Mouse (Mus musculus) heart, postnatal 0 days (tissue): ENCODE results near the gene Kbtbd3. TPM values are rescaled to one million over a fixed set of nuclear protein-coding genes. Genes with fewer than 3 reads are reported as not detected.

ENCODE experiments used
- ATAC-seq: fragments of 200-750 bp; cut with Nextera tagmentation; 2 replicates; pipeline ENCODE4 v1.8.0; 2017; ENCODE audit warnings: low read depth, moderate number of reproducible peaks, moderate library complexity; ENCODE audit not compliant: insufficient read depth
- DNase-seq: peaks from one replicate; pipeline ENCODE4 v3.0.0-alpha.2; 2016; ENCODE audit warnings: low spot score
- H3K27ac ChIP-seq: fragments of 300-500 bp; sonication (generic); 2 replicates; pipeline ENCODE4 v1.5.1; 2014; ENCODE audit warnings: low read depth, mild to moderate bottlenecking
- H3K27me3 ChIP-seq: fragments of 300-500 bp; sonication (generic); 2 replicates; pipeline ENCODE4 v1.6.1; 2014; ENCODE audit warnings: low read length, mixed read lengths; ENCODE audit not compliant: control insufficient read depth, insufficient read depth
- H3K36me3 ChIP-seq: fragments of 300-500 bp; sonication (generic); replicated peaks from 2 replicates; pipeline ENCODE4 v1.6.1; 2014; ENCODE audit warnings: low read length, mixed read lengths; ENCODE audit not compliant: control insufficient read depth, insufficient read depth
- H3K4me1 ChIP-seq: fragments of 300-500 bp; sonication (generic); 2 replicates; pipeline ENCODE4 v1.6.1; 2014; ENCODE audit warnings: antibody characterized with exemption; ENCODE audit not compliant: control insufficient read depth, insufficient read depth
- H3K4me2 ChIP-seq: fragments of 300-500 bp; sonication (generic); 2 replicates; pipeline ENCODE4 v1.6.1; 2014; ENCODE audit warnings: low read depth, mild to moderate bottlenecking, low read length, moderate library complexity
- H3K4me3 ChIP-seq: fragments of 300-500 bp; sonication (generic); 2 replicates; pipeline ENCODE4 v1.5.1; 2014; ENCODE audit warnings: low read depth, low read length
- H3K9ac ChIP-seq: fragments of 300-500 bp; sonication (generic); replicated peaks from 2 replicates; pipeline ENCODE4 v1.6.1; 2014; ENCODE audit warnings: low read depth, low read length, mixed read lengths
- H3K9me3 ChIP-seq: fragments of 300-500 bp; sonication (generic); replicated peaks from 2 replicates; pipeline ENCODE4 v1.6.1; 2016; ENCODE audit warnings: low read length; ENCODE audit not compliant: control insufficient read depth
- CTCF ChIP-seq: IDR thresholded peaks from 2 replicates; pipeline ENCODE4 v1.5.1; 2016; ENCODE audit warnings: antibody characterized with exemption, control low read depth, low read depth
- EP300 ChIP-seq: IDR thresholded peaks from 2 replicates; pipeline ENCODE4 v1.6.1; 2016; ENCODE audit warnings: antibody characterized with exemption, low read depth
- WGBS: fragments of 180-500 bp; shearing (Covaris S2); extraction: QIAGEN DNeasy Blood & Tissue Kit; methylation state at CpG from one replicate; pipeline ENCODE4 v1.1.7; 2014; 5-methylcytosine and 5-hydroxymethylcytosine counted together
- polyA plus RNA-seq: library from polyadenylated mRNA; unstranded; fragments of >200 nt; fragmentation: Nextera tagmentation; extraction: Ambion mirVana; gene quantifications from 2 replicates; pipeline ENCODE4 v1.2.1, GENCODE M21; 2015
- total RNA-seq: library from RNA; depleted of rRNA; stranded (reverse); fragments of >200 nt; gene quantifications from 2 replicates; pipeline ENCODE4 v1.2.3, GENCODE M21; 2014; ENCODE audit warnings: low replicate concordance

Kbtbd3 gene
- total and polyA plus RNA-seq, 2 experiments from 2014 or later = 1.6 to 16.9 TPM

GRCm38 (mm10) chr9:4300466-4300865 lies 9.2 kb upstream of the Kbtbd3 start:
- H3K4me3 ChIP-seq = no peak overlapping the region
- H3K27ac ChIP-seq = no peak overlapping the region
- ATAC-seq (no peak), DNase-seq (no peak)
- H3K9me3 ChIP-seq = no peaks in the 10 kb centered on the region
- no peak for TF ChIP-seq EP300
- no peak for TF ChIP-seq CTCF
- no peak overlapping the region for H3K4me2 ChIP-seq
- H3K36me3 ChIP-seq = peaks cover 18% of the 10 kb centered on the region
- no peaks in the 10 kb centered on the region for H3K4me1 ChIP-seq
- 60% methylated on average over 2 of the region's 2 CpGs for WGBS
- H3K9ac ChIP-seq = no peak overlapping the region
- no peaks in the 10 kb centered on the region for H3K27me3 ChIP-seq

DNA sequence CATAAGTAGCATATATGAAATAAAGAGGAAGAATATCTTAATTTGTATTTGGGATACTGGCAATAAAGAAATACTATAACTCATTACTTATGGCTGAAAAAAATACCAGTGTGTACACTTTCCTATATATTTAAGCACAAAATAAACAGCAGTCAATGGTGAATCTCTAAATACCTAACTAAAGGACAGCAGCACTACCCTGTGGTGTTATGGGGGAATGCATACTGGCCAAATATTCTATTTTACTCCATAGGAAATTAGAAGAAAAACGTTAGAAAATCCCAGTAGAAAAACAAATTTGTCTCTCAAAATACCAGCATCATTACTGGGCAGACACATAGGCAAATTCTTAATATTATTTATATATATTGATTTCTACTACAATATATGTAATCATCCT lies 4.8 kb upstream of the Kbtbd3 start:
- Histone ChIP-seq H3K36me3 (peaks cover 7% of the 10 kb centered on the region), H3K4me2 (no peak overlapping the region), H3K4me1 (peaks cover 4% of the 10 kb centered on the region), H3K9me3 (no peaks in the 10 kb centered on the region), H3K27me3 (no peaks in the 10 kb centered on the region), H3K4me3 (no peak overlapping the region), H3K9ac (no peak overlapping the region), H3K27ac (no peak overlapping the region)
- 38% methylated on average over 1 of the region's 1 CpGs for WGBS
- peak; percentile 34 for TF ChIP-seq CTCF
- no peak for TF ChIP-seq EP300
- DNase-seq (no peak), ATAC-seq (no peak)

- Histone ChIP-seq H3K27me3 (no peaks in the 10 kb centered on the region), H3K9ac (peak overlapping the region; percentile 61), H3K4me2 (peak overlapping the region; percentile 87), H3K27ac (peak overlapping the region; percentile 97), H3K4me3 (peak overlapping the region; percentile 80), H3K4me1 (peaks cover 13% of the 10 kb centered on the region), H3K9me3 (no peaks in the 10 kb centered on the region), H3K36me3 (no peaks in the 10 kb centered on the region)
- under 1% methylated on average over 36 of the region's 36 CpGs for WGBS
- peak; percentile 26 for ATAC-seq
- no peak for TF ChIP-seq EP300
- TF ChIP-seq CTCF = no peak
- no peak for DNase-seq
Observed at GRCm38 (mm10) chr9:4308628-4309350, 844 bp upstream of the Kbtbd3 start.

DNA sequence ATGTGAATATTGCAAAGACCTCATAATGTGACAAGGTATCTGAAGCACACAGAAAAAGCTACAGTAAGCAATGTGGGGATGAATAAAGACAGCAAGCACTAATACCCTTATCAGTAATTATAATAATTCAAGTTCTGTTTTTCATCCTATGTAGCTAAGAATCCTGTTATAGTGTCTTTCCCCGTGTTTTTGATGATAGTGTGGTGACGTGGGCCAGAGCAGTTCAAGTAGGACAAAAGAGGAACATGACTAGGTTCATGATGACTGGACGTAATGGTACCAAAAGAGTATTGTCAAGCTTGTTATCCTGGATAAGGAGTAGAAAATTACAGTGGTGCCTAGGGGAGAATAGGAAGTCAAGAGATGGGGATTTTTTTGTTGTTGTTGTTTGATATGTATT lies 1.1 kb downstream of the Kbtbd3 start:
- DNase-seq (no peak), ATAC-seq (no peak)
- Histone ChIP-seq H3K36me3 (peaks cover 9% of the 10 kb centered on the region; the same call in 1 of the 2 replicates), H3K9me3 (no peaks in the 10 kb centered on the region), H3K4me1 (peaks cover 13% of the 10 kb centered on the region), H3K4me3 (peak overlapping the region; percentile 80; the same call in 1 of the 2 replicates), H3K4me2 (peak overlapping the region; percentile 84), H3K27me3 (no peaks in the 10 kb centered on the region), H3K27ac (no peak overlapping the region), H3K9ac (peak overlapping the region; percentile 93; the same call in 1 of the 2 replicates)
- WGBS = 38% methylated on average over 3 of the region's 3 CpGs
- TF ChIP-seq CTCF (no peak), EP300 (no peak)

DNA sequence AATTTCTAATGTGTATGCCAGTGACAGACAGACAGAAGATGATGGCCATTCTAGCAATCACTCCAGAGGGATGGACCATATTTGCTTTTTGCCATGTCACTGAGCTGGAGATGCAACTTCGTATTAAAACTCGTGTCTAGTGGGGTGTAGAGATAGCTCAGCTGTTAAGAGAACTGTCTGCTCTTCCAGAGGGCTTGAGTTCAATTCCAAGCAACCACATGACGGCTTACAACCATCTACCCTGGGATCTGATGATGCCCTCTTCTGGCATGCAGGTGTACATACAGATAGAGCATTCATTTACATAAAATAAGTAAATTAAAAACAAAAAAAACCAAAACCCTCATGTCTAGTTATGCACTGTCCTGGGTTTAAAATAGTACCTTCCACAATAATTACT lies 1.5 kb downstream of the Kbtbd3 start:
- Histone ChIP-seq H3K4me3 (no peak overlapping the region), H3K9ac (no peak overlapping the region), H3K9me3 (no peaks in the 10 kb centered on the region), H3K4me2 (no peak overlapping the region), H3K4me1 (peaks cover 13% of the 10 kb centered on the region), H3K36me3 (peaks cover 9% of the 10 kb centered on the region; the same call in 1 of the 2 replicates), H3K27ac (no peak overlapping the region), H3K27me3 (no peaks in the 10 kb centered on the region)
- DNase-seq = no peak
- WGBS = 78% methylated on average over 3 of the region's 3 CpGs
- TF ChIP-seq CTCF = no peak
- no peak for TF ChIP-seq EP300
- ATAC-seq = no peak

- Histone ChIP-seq H3K4me1 (peaks cover 9% of the 10 kb centered on the region), H3K27me3 (no peaks in the 10 kb centered on the region), H3K36me3 (peaks cover 9% of the 10 kb centered on the region; the same call in 1 of the 2 replicates), H3K4me2 (no peak overlapping the region), H3K9me3 (no peaks in the 10 kb centered on the region), H3K4me3 (no peak overlapping the region), H3K27ac (no peak overlapping the region), H3K9ac (no peak overlapping the region)
- TF ChIP-seq CTCF = no peak
- TF ChIP-seq EP300 = no peak
- 92% methylated on average over 4 of the region's 4 CpGs for WGBS
- DNase-seq (no peak), ATAC-seq (no peak)
Observed at GRCm38 (mm10) chr9:4313946-4314345, 4.3 kb downstream of the Kbtbd3 start.
